Mouse (Mus musculus) heart, postnatal 25 days (tissue): ENCODE measurements around the gene Upp2. TPM values are rescaled to one million over a fixed set of nuclear protein-coding genes. Genes with fewer than 3 reads are reported as not detected.

Source experiments
- DNase-seq: peaks from one replicate; pipeline ENCODE4 v3.0.0; 2022; ENCODE audit warnings: low spot score
- intact Hi-C: fragments of 180-260 bp; cut with DNase I; formaldehyde crosslinking; loops from one replicate; pipeline ENCODE4 v1.15.1; 2025
- total RNA-seq, 2 experiments: library from RNA; stranded (reverse); gene quantifications; 2 replicates each; pipeline ENCODE4 v1.2.3; 2021

The Upp2 gene
- total RNA-seq, 2 experiments from 2014 or later, result 3.1 to 3.8 TPM

- intact Hi-C loops, result loop anchor here (10.0 kb wide), 1 partner anchor 67 kb away; no protein-coding TSS in a partner anchor
Observed at GRCm38 (mm10) chr2:58597556-58597955, 30.5 kb downstream of the Upp2 start.

GRCm38 (mm10) chr2:58599639-58600038, 32.5 kb downstream of the Upp2 start:
- DNase-seq, result no peak
- intact Hi-C loops, result loop anchor here (10.0 kb wide), 1 partner anchor 65 kb away; no protein-coding TSS in a partner anchor

More at GRCm38 (mm10) chr2:58597556-58597955, 30.5 kb downstream of the Upp2 start:
- DNase-seq, result no peak

GRCm38 (mm10) chr2:58601382-58601781, 34.3 kb downstream of the Upp2 start:
- no peak for DNase-seq
- intact Hi-C loops, result no loop called here

- intact Hi-C loops, result no loop called here
- DNase-seq, result no peak
Observed at GRCm38 (mm10) chr2:58603379-58603778, 36.3 kb downstream of the Upp2 start.

- intact Hi-C loops, result no loop called here
- DNase-seq, result no peak
Observed at GRCm38 (mm10) chr2:58604791-58605190, 37.7 kb downstream of the Upp2 start.

GRCm38 (mm10) chr2:58613720-58614119, 46.6 kb downstream of the Upp2 start:
- no peak for DNase-seq
- intact Hi-C loops, result no loop called here

GRCm38 (mm10) chr2:58614851-58615250, 47.8 kb downstream of the Upp2 start:
- DNase-seq, result no peak
- intact Hi-C loops, result no loop called here

GRCm38 (mm10) chr2:58615766-58616165, 48.7 kb downstream of the Upp2 start:
- intact Hi-C loops, result no loop called here
- DNase-seq, result no peak

- DNase-seq, result no peak
- intact Hi-C loops, result no loop called here
Observed at GRCm38 (mm10) chr2:58625186-58625585, 58.1 kb downstream of the Upp2 start.

GRCm38 (mm10) chr2:58625681-58626080, 58.6 kb downstream of the Upp2 start:
- no peak for DNase-seq

GRCm38 (mm10) chr2:58626136-58626769, 59.2 kb downstream of the Upp2 start:
- intact Hi-C loops, result no loop called here
- DNase-seq, result no peak

More at GRCm38 (mm10) chr2:58625681-58626080, 58.6 kb downstream of the Upp2 start:
- intact Hi-C loops, result no loop called here

GRCm38 (mm10) chr2:58627981-58628380, 60.9 kb downstream of the Upp2 start:
- DNase-seq, result no peak
- intact Hi-C loops, result no loop called here

GRCm38 (mm10) chr2:58628993-58629392, 61.9 kb downstream of the Upp2 start:
- no peak for DNase-seq
- intact Hi-C loops, result no loop called here

- no peak for DNase-seq
- intact Hi-C loops, result no loop called here
Observed at GRCm38 (mm10) chr2:58629440-58629839, 62.3 kb downstream of the Upp2 start.

- intact Hi-C loops, result no loop called here
- no peak for DNase-seq
Observed at GRCm38 (mm10) chr2:58633791-58634190, 66.7 kb downstream of the Upp2 start.

- intact Hi-C loops, result no loop called here
- DNase-seq, result no peak
Observed at GRCm38 (mm10) chr2:58641761-58642555, 74.9 kb downstream of the Upp2 start.

- intact Hi-C loops, result no loop called here
Observed at GRCm38 (mm10) chr2:58645667-58646066, 78.6 kb downstream of the Upp2 start.

GRCm38 (mm10) chr2:58655169-58655568, 88.1 kb downstream of the Upp2 start:
- intact Hi-C loops, result no loop called here
- DNase-seq, result no peak

More at GRCm38 (mm10) chr2:58645667-58646066, 78.6 kb downstream of the Upp2 start:
- DNase-seq, result no peak

GRCm38 (mm10) chr2:58656959-58657358, 89.9 kb downstream of the Upp2 start:
- DNase-seq, result no peak
- intact Hi-C loops, result no loop called here

- intact Hi-C loops, result no loop called here
- no peak for DNase-seq
Observed at GRCm38 (mm10) chr2:58657855-58658254, 90.8 kb downstream of the Upp2 start.

- no peak for DNase-seq
- intact Hi-C loops, result loop anchor here (10.0 kb wide), 1 partner anchor 66 kb away; no protein-coding TSS in a partner anchor
Observed at GRCm38 (mm10) chr2:58660591-58660990, 93.5 kb downstream of the Upp2 start.
